Mouse (Mus musculus) MEL (cell line): ENCODE results near the gene Gm20388.

Experiments
- CHD1 ChIP-seq: IDR thresholded peaks from 2 replicates; pipeline ENCODE4 v1.6.1; 2012; ENCODE audit warnings: low read depth, mild to moderate bottlenecking, inconsistent platforms, low read length, improper control_type of control experiment
- CHD2 ChIP-seq: IDR thresholded peaks from 2 replicates; pipeline ENCODE4 v1.6.1; 2011; ENCODE audit warnings: low read length, improper control_type of control experiment
- CTCF ChIP-seq, 3 experiments: IDR thresholded peaks in 2 of 3; conservative IDR thresholded peaks in 1 of 3; 2 replicates each; pipeline ENCODE4 v1.5.1; 2011 to 2012; ENCODE audit warnings: low read length in 3 of 3, low read depth in 2 of 3, mild to moderate bottlenecking in 2 of 3, improper control_type of control experiment in 1 of 3, inconsistent platforms in 1 of 3, mixed read lengths in 1 of 3, moderate library complexity in 1 of 3; ENCODE audit not compliant: control insufficient read depth in 1 of 3, insufficient read depth in 1 of 3, poor library complexity in 1 of 3, severe bottlenecking in 1 of 3
- E2F4 ChIP-seq: IDR thresholded peaks from 2 replicates; pipeline ENCODE4 v1.6.1; 2011; ENCODE audit warnings: low read depth, low read length, improper control_type of control experiment, borderline replicate concordance
- EP300 ChIP-seq, 2 experiments: IDR thresholded peaks; 2 replicates each; pipeline ENCODE4 v1.6.1; 2011; ENCODE audit warnings: improper control_type of control experiment in 2 of 2, low read length in 2 of 2, low read depth in 1 of 2, mild to moderate bottlenecking in 1 of 2
- JUND ChIP-seq: IDR thresholded peaks from 2 replicates; pipeline ENCODE4 v1.6.1; 2011; ENCODE audit warnings: low read depth, mild to moderate bottlenecking, improper control_type of control experiment, low read length
- MAX ChIP-seq: IDR thresholded peaks from 2 replicates; pipeline ENCODE4 v1.6.1; 2011; ENCODE audit warnings: low read length, improper control_type of control experiment
- MAZ ChIP-seq: IDR thresholded peaks from 2 replicates; pipeline ENCODE4 v1.6.1; 2012; ENCODE audit warnings: low read depth, mild to moderate bottlenecking, inconsistent platforms, low read length, improper control_type of control experiment
- MYC ChIP-seq: IDR thresholded peaks from 2 replicates; pipeline ENCODE4 v1.6.1; 2011; ENCODE audit warnings: low read depth, mild to moderate bottlenecking, low read length, improper control_type of control experiment, moderate library complexity
- POLR2A ChIP-seq, 2 experiments: IDR thresholded peaks; 2 replicates each; pipeline ENCODE4 v1.6.1; 2011 to 2012; ENCODE audit warnings: low read length in 2 of 2, mild to moderate bottlenecking in 2 of 2, control low read depth in 1 of 2, improper control_type of control experiment in 1 of 2, low read depth in 1 of 2, moderate library complexity in 1 of 2; ENCODE audit not compliant: control insufficient read depth in 1 of 2, insufficient read depth in 1 of 2, poor library complexity in 1 of 2
- TCF12 ChIP-seq: IDR thresholded peaks from 2 replicates; pipeline ENCODE4 v1.6.1; 2014; ENCODE audit warnings: low read depth, mild to moderate bottlenecking, inconsistent platforms, low read length, improper control_type of control experiment, moderate library complexity
- UBTF ChIP-seq: IDR thresholded peaks from 2 replicates; pipeline ENCODE4 v1.6.1; 2012; ENCODE audit warnings: low read depth, mild to moderate bottlenecking, inconsistent platforms, low read length, improper control_type of control experiment, moderate library complexity, borderline replicate concordance; ENCODE audit not compliant: insufficient read depth
- USF1 ChIP-seq: IDR thresholded peaks from 2 replicates; pipeline ENCODE4 v1.6.1; 2014; ENCODE audit warnings: low read depth, mild to moderate bottlenecking, inconsistent platforms, low read length, improper control_type of control experiment, moderate library complexity
- ZKSCAN1 ChIP-seq: IDR thresholded peaks from 2 replicates; pipeline ENCODE4 v1.6.1; 2012; ENCODE audit warnings: low read depth, mild to moderate bottlenecking, inconsistent platforms, low read length, improper control_type of control experiment, moderate library complexity

DNA sequence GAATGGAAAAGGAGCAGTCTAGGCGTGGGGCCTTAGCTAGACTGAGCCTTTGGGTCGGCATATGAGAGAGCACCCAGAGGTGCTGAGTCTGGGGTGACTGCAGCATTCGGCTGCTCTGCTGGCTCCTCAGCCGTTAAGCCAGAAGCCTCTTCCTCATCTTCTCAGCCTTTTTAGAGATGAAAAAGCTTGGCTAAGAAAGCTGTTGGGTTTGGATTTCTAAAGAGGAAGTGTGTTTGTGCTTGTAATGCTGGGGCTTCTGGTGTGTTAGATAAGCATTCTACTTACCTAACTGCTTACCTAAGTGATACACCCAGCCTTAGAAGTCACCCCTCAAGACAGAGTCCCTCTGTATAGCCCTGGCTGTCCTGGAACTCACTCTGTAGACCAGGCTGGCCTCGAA lies 3540.1 kb downstream of the Gm20388 start:
- no peak for TF ChIP-seq JUND
- peak; percentile 57; the same call in 1 of the 2 replicates for TF ChIP-seq MAX
- TF ChIP-seq TCF12 = peak; percentile 96
- peak; percentile 59; the same call in 1 of the 2 replicates for TF ChIP-seq MYC
- TF ChIP-seq UBTF = no peak; the same call in 1 of the 2 replicates
- no peak for TF ChIP-seq CTCF (IDR thresholded peaks at IDR 0.05 in 2 of 3, conservative IDR thresholded peaks at IDR 0.05 in 1 of 3; ENCODE audit: control insufficient read depth in 1 of 3, insufficient read depth in 1 of 3, low read depth in 2 of 3, low read length in 3 of 3, poor library complexity in 1 of 3, severe bottlenecking in 1 of 3)
- TF ChIP-seq MAZ = peak; percentile 68; the same call in 1 of the 2 replicates
- TF ChIP-seq CHD1 = no peak
- TF ChIP-seq EP300 (IDR thresholded peaks at IDR 0.05; ENCODE audit: low read depth in 1 of 2, low read length in 2 of 2) = peak; percentile 97 to 98
- no peak; a peak in 1 of 4 replicates for TF ChIP-seq POLR2A (IDR thresholded peaks at IDR 0.05; ENCODE audit: control insufficient read depth in 1 of 2, insufficient read depth in 1 of 2, low read depth in 1 of 2, low read length in 2 of 2, poor library complexity in 1 of 2)
- TF ChIP-seq ZKSCAN1 = no peak
- no peak for TF ChIP-seq CHD2
- TF ChIP-seq USF1 = no peak
- no peak for TF ChIP-seq E2F4
